23 mouse cellular contexts compared by ENCODE assay signal in genomic region chr1:188833906-188834305, GRCm38 (mm10).
DNase-seq lines count a peak whose midpoint lies in the region; ATAC-seq and TF ChIP-seq lines count a peak whose summit lies in the region.
"Had no signal": no experiment of that assay in that cellular context is flagged by ENCODE, and none has a peak within 500 bp of the region (broad histone marks: within the 10 kb centered on the region; RNA-seq: fewer than 3 reads in every experiment).

No protein-coding gene starts in this region.

- no peak overlapping the region for H3K4me3 ChIP-seq in heart, embryonic 12.5 days
- H3K4me3 ChIP-seq in embryonic facial prominence, embryonic 14.5 days (ENCODE audit: low read depth, low read length) = no peak overlapping the region
- H3K4me3 ChIP-seq in hindbrain, embryonic 16.5 days (ENCODE audit: low read length) = no peak overlapping the region
- no peak overlapping the region for H3K4me3 ChIP-seq in midbrain, postnatal 0 days (ENCODE audit: low read depth, low read length)
- H3K4me3 ChIP-seq: heart, embryonic 15.5 days; limb, embryonic 13.5 days; lung, embryonic 15.5 days had no signal

- ATAC-seq in heart, embryonic 12.5 days (ENCODE audit: insufficient number of reproducible peaks, low FRiP score) = no peak
- ATAC-seq in embryonic facial prominence, embryonic 14.5 days (ENCODE audit: low read depth) = no peak
- no peak for ATAC-seq in hindbrain, embryonic 16.5 days
- ATAC-seq in midbrain, postnatal 0 days (ENCODE audit: low FRiP score) = no peak
- ATAC-seq: activated CD4-positive, CD25-positive, alpha-beta regulatory T cell, adult 4 months; CD4-positive, CD25-positive, alpha-beta regulatory T cell, adult 4 months; intestine, embryonic 16.5 days; Patski had no signal

- peak; percentile 63 for DNase-seq in heart, adult 11 months
- no peak for DNase-seq in embryonic facial prominence, embryonic 14.5 days (ENCODE audit: low spot score)
- DNase-seq in midbrain, postnatal 0 days (ENCODE audit: low spot score) = peak; percentile 18
- no peak for DNase-seq in adrenal gland, postnatal 4 days (ENCODE audit: low spot score in 2 of 2)
- DNase-seq in right cerebral cortex, postnatal 10 days (ENCODE audit: low spot score in 2 of 2) = no peak
- no peak for DNase-seq in spleen, postnatal 14 days (ENCODE audit: low spot score in 2 of 2)
- DNase-seq: adrenal gland, postnatal 10 days; cerebellum, adult 18-20 months; cerebellum, postnatal 36 days; gastrocnemius, postnatal 10 days; heart, adult 18-20 months; heart, postnatal 4 days; right cerebral cortex, postnatal 14 days had no signal

- 54% methylated on average over 9 of the region's 9 CpGs for WGBS in heart, embryonic 12.5 days
- WGBS in embryonic facial prominence, embryonic 14.5 days = 12% methylated on average over 9 of the region's 9 CpGs
- 7% methylated on average over 9 of the region's 9 CpGs for WGBS in hindbrain, embryonic 16.5 days
- 9% methylated on average over 9 of the region's 9 CpGs for WGBS in midbrain, postnatal 0 days

- 0 out of 2 replicates have a peak, but pooled peaks cover 2% of the 10 kb centered on the region for H3K4me1 ChIP-seq in heart, embryonic 12.5 days (replicated peaks)
- peaks cover 6% of the 10 kb centered on the region for H3K4me1 ChIP-seq in embryonic facial prominence, embryonic 14.5 days (ENCODE audit: control insufficient read depth, insufficient read depth, low read length)
- H3K4me1 ChIP-seq in hindbrain, embryonic 16.5 days (ENCODE audit: control insufficient read depth, insufficient read depth, low read depth, low read length) = peaks cover 4% of the 10 kb centered on the region; the same call in 1 of the 2 replicates
- 0 out of 2 replicates have a peak, but pooled peaks cover 3% of the 10 kb centered on the region for H3K4me1 ChIP-seq in midbrain, postnatal 0 days (ENCODE audit: insufficient read depth, low read length)
- H3K4me1 ChIP-seq: lung, embryonic 15.5 days had no signal

- no peak for TF ChIP-seq CTCF in midbrain, postnatal 0 days (IDR thresholded peaks at IDR 0.05)

- H3K9me3 ChIP-seq in heart, embryonic 12.5 days (replicated peaks) = no peaks in the 10 kb centered on the region
- no peaks in the 10 kb centered on the region for H3K9me3 ChIP-seq in embryonic facial prominence, embryonic 14.5 days (ENCODE audit: control insufficient read depth, low read length)
- H3K9me3 ChIP-seq in hindbrain, embryonic 16.5 days (ENCODE audit: control insufficient read depth, low read length) = no peaks in the 10 kb centered on the region
- no peaks in the 10 kb centered on the region for H3K9me3 ChIP-seq in midbrain, postnatal 0 days (ENCODE audit: low read length)
- H3K9me3 ChIP-seq: heart, embryonic 15.5 days; limb, embryonic 13.5 days; lung, embryonic 15.5 days had no signal

- H3K9ac ChIP-seq in heart, embryonic 12.5 days = no peak overlapping the region
- peak overlapping the region; percentile 14; the same call in 1 of the 2 replicates for H3K9ac ChIP-seq in embryonic facial prominence, embryonic 14.5 days (ENCODE audit: low read depth, low read length)
- H3K9ac ChIP-seq in hindbrain, embryonic 16.5 days (ENCODE audit: low read depth, low read length) = no peak overlapping the region
- 0 out of 2 replicates have a peak overlapping the region, but pooled peaks have one; percentile 8 for H3K9ac ChIP-seq in midbrain, postnatal 0 days (replicated peaks; ENCODE audit: low read length, poor library complexity, severe bottlenecking)
- H3K9ac ChIP-seq: heart, embryonic 15.5 days; limb, embryonic 13.5 days; liver, embryonic 14.5 days; lung, embryonic 15.5 days had no signal

- H3K27ac ChIP-seq in heart, embryonic 12.5 days (ENCODE audit: poor library complexity, severe bottlenecking) = no peak overlapping the region
- no peak overlapping the region for H3K27ac ChIP-seq in embryonic facial prominence, embryonic 14.5 days (replicated peaks; ENCODE audit: low read depth, low read length)
- H3K27ac ChIP-seq in hindbrain, embryonic 16.5 days (ENCODE audit: low read depth, low read length) = no peak overlapping the region
- H3K27ac ChIP-seq in midbrain, postnatal 0 days (ENCODE audit: low read depth, low read length) = no peak overlapping the region
- H3K27ac ChIP-seq: heart, embryonic 15.5 days; limb, embryonic 13.5 days; liver, embryonic 14.5 days; lung, embryonic 15.5 days had no signal

- H3K4me2 ChIP-seq in heart, embryonic 12.5 days = no peak overlapping the region
- peak overlapping the region; percentile 15; the same call in 1 of the 2 replicates for H3K4me2 ChIP-seq in embryonic facial prominence, embryonic 14.5 days (ENCODE audit: low read depth, low read length)
- peak overlapping the region; percentile 30 for H3K4me2 ChIP-seq in hindbrain, embryonic 16.5 days (ENCODE audit: low read length)
- H3K4me2 ChIP-seq in midbrain, postnatal 0 days (ENCODE audit: low read depth, low read length, poor library complexity, severe bottlenecking) = peak overlapping the region; percentile 12; the same call in 1 of the 2 replicates
- H3K4me2 ChIP-seq: heart, embryonic 15.5 days; limb, embryonic 13.5 days; lung, embryonic 15.5 days had no signal

- H3K36me3 ChIP-seq in heart, embryonic 12.5 days = no peaks in the 10 kb centered on the region
- no peaks in the 10 kb centered on the region for H3K36me3 ChIP-seq in embryonic facial prominence, embryonic 14.5 days (ENCODE audit: control insufficient read depth, insufficient read depth, low read length)
- H3K36me3 ChIP-seq in hindbrain, embryonic 16.5 days (ENCODE audit: control insufficient read depth, insufficient read depth, low read length) = no peaks in the 10 kb centered on the region
- H3K36me3 ChIP-seq in midbrain, postnatal 0 days (ENCODE audit: insufficient read depth, low read length) = no peaks in the 10 kb centered on the region
- H3K36me3 ChIP-seq: heart, embryonic 15.5 days; limb, embryonic 13.5 days; lung, embryonic 15.5 days had no signal

- no peaks in the 10 kb centered on the region for H3K27me3 ChIP-seq in heart, embryonic 12.5 days (replicated peaks)
- H3K27me3 ChIP-seq in embryonic facial prominence, embryonic 14.5 days (replicated peaks; ENCODE audit: control insufficient read depth, insufficient read depth, low read length) = no peaks in the 10 kb centered on the region
- H3K27me3 ChIP-seq in hindbrain, embryonic 16.5 days (replicated peaks; ENCODE audit: control insufficient read depth, insufficient read depth, low read length) = no peaks in the 10 kb centered on the region
- H3K27me3 ChIP-seq in midbrain, postnatal 0 days (ENCODE audit: insufficient read depth, low read length) = no peaks in the 10 kb centered on the region
- H3K27me3 ChIP-seq: heart, embryonic 15.5 days; limb, embryonic 13.5 days; lung, embryonic 15.5 days had no signal

Comparison
In these comparisons a context has a peak if more than half of its experiments do, and no peak if none do; other contexts are left out.
1. DNase-seq: peak in heart, adult 11 months (single experiment) and midbrain, postnatal 0 days (single experiment); none in embryonic facial prominence, embryonic 14.5 days (single experiment), adrenal gland, postnatal 4 days (0 of 2), right cerebral cortex, postnatal 10 days (0 of 2) and spleen, postnatal 14 days (0 of 2).
2. H3K9ac ChIP-seq: peak in embryonic facial prominence, embryonic 14.5 days (single experiment) and midbrain, postnatal 0 days (single experiment); none in heart, embryonic 12.5 days (single experiment) and hindbrain, embryonic 16.5 days (single experiment).